Mouse (Mus musculus) cerebellum, postnatal 4 days (tissue): ENCODE data around the gene Tmprss6.

Source experiments
- DNase-seq, 2 experiments: peaks; one replicate each; pipeline ENCODE4 v3.0.0; 2022; ENCODE audit warnings: low spot score in 2 of 2, mixed read lengths in 1 of 2

Gene Tmprss6

DNA sequence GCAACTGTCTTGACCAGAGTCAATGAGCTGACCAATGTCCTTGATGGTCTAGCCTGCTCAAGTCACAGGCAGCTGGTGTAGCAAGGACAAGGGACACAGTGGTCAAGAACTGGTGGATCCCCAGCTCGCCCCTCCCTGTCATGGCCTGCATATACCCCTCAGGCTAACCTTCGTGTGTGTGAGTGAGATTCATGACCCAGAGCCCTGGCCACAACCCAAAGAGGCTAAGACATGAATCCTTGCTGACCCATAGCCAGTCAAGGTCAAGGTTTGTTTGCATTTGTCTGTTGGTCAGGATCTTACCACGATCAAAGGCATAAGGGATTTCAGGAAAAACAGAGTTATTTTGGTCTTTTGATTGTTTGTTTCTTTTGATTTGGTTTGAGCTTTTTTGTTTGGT lies 14.1 kb upstream of the Tmprss6 start:
- DNase-seq: no peak

DNA sequence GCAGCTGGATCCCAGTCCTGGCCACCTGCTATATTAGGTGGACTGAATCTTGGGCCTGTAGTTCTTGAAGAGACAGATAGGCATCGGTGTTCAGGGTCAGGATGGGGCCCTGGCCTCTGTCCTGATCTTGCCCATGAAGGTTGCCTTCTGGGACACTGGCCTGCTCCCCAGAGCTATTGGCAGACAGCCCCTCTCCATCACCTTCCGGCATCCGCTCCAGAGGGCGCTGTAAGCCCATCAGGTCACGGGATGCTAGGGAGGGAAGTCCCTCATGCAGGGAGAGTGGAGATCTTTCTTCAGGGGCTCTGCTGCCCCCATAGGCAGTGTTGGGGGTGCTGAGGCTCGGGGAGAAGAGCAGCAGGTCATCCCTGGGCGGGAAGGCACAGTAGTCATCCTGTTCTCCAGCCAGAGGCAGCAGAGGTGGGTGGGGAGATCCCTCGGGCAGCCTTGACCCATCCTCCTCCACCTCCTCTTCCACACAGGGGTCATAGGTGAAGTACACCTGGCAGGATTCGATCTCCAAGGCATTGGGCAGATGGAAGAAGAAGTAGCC lies 13.1 kb upstream of the Tmprss6 start:
- DNase-seq: no peak

DNA sequence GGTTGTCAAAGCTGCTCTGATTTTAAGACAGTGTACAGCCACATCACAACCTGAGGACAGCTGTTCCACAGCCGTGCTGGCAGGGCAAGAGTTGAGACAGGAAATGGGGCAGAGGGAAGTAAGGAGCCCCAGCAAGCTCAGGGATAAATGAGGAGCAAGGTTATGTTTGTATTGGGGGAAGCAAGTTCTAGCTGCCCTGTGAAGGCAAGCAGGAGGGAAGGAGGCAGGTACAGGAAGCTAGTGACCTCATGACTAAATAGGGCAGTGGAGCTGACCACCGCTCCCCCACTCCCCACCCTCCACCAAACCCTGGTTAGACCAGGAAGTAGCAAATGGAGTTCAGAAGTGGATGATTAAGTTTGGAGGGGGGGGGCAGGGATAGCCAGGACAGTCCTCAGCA lies 12.6 kb upstream of the Tmprss6 start:
- DNase-seq: no peak

DNA sequence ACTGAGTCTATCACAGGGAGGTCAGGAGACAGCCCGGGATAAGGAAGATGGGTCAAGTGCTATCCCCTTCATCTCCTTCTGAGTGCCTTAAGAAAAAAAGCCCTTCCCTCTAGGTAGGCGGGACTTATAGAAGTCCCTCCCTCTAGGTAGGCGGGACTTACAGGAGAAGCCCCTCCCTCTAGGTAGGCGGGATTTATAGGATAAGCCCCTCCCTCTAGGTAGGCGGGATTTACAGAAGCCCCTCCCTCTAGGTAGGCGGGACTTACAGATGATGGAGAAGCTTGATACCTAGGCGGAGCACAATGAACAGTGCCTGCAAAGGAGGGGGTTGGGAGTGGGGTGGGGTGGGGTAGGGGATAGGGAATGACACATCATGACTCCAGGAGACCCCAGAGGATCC lies 11.7 kb upstream of the Tmprss6 start:
- DNase-seq: no peak

DNA sequence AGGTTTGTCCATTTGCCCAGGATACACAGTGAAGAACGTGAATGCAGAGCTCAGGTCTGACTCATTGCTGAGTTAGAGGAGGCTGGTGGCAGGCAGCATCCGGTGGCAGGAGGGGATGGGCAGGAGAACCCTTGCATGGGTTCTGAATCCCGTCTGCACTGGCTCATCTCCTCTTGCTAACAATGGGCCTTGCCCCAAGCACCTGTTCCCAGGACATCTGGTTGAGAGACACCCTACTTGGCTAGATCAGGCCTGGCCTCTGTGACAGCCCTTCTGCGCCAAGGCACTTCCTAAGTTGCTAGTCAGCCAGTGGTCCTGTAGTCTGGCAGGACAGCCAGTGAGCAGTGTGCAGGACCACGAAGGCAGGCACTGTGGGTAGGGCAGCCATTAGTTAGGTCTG lies 11.0 kb upstream of the Tmprss6 start:
- DNase-seq: no peak

DNA sequence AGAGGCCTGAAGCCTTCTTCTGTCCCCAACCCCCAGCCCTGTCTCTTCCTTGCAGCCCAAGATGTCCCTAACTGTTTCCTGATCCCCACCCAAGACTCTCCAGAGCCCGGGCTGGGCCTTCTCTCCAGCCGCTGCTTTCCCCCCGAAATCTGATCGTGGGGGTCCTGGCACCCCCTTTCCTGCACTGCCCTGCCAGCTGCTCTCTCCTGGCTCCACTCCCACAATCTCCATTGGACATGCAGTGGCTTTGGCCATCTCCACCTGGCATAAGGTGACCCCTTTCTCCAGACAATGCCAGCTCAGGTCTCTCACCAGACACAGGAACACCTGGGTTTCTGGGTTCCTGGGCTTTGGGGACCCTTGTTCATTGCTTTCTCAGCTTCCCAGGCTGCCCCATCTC lies 9.6 kb upstream of the Tmprss6 start:
- DNase-seq: no peak

DNA sequence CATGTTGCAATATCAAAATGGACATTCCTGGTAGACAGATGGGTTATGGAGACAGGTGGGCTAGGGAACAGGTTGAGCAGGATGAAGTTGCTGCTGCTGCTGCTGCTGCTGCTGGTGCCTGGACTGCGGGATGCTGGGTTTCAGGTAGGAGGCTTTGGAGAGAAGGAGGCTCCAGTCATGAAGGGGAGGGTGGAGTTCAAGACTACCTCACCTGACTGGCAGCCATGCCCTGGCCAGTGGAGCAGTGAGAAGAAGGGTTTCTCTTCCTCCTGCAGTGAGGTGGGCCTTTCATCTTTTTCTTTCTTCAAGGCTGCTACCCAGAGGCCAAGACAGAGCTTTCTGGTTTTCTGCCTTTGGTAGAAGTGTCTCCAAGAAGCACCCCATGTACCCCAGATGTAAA lies 8.4 kb upstream of the Tmprss6 start:
- no peak for DNase-seq

DNA sequence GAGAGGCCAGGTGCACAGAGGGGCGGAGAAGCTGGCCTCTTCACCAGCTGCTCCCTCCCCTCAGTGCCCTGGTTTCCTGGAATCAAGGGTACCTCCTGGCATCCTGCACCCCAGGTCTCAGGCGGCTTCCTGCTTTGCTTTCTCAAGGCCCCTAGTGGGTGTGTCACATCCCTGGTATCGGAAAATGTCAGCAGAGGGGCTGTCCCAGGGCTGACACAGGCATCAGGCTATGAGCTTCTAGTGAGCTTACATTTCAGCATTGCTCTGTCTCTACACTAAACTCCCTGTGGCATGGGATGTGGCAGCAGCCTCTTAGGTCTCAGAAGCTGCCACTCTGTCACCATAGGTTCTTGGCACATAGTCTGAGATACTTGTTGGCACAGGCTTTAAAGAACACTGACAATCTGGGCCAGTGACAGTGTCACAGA lies 7.2 kb upstream of the Tmprss6 start:
- DNase-seq: no peak

DNA sequence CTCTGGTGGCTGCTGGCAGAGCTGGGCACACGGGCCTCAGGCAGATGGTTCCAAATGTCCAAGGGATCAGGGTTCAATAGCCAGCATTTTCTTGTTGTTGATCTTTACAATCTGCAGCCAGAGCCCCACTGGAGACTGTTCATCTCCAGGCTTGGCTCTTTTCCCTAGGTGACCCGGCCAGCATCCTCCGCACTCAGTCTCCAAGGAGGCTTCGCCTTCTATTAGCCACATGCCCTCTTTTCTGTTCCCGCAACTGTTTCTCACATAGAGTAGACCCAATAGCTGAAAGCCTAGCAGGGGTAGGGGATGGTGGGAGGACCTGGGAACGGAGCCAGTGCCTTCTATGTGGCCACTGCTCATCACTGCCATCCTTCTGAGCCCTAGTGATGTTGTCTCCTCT lies 5.0 kb upstream of the Tmprss6 start:
- no peak for DNase-seq

DNA sequence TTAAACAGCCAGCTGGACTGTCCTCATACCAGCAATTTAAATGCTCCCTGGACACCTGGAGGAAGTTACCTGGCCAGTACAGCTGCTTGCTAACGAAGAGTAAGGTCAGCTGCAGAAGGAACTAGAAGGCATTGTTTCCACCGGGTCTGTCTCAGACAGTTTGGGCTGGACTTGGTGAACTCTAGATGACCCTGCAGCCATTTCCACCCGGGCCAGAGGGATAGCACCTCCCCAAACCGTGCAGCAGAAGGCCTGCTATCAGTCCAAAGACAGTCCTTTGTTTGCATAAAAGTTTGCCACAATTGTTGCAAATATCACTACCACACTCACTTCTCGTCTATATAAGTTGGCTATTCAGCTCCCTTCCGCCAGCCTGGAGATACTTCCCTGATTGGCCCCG lies 3.5 kb upstream of the Tmprss6 start:
- DNase-seq: no peak

DNA sequence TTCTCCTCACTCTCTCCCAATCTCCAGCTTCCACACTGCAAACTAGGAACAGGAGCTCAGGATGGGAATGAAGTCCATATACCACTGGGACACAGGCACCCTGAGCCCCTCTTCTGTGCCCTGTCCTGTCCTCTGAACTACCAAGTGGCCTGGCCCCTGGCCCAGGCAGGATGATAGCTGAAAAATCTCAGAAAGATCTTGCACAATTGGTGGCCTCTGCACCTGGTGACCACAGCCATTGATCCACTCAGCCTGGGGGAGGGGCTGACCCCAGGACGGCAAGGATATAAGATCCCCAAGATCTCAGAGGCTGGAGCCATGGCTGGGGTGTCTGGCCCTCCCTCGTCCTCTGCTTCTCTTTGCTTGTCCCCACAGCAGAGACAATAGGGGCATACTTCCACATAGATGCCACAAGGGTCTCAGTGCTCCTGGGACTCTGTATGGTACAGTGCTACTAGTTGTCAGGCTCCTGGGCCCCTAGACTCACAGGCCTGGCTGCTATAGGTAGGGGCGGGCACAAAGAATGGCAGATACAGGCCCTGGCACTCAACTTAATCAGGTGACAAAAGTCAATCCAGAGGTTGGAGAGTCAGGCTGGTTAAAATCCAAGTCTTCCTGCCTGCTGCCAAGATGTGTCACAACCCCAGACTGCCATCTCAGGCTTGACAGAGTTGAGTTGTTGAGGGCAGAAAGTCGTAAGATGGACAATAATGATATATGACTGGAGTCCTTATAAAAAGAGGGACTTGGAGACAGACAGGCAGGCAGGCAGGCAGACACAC lies 2.3 kb upstream of the Tmprss6 start:
- no peak for DNase-seq

DNA sequence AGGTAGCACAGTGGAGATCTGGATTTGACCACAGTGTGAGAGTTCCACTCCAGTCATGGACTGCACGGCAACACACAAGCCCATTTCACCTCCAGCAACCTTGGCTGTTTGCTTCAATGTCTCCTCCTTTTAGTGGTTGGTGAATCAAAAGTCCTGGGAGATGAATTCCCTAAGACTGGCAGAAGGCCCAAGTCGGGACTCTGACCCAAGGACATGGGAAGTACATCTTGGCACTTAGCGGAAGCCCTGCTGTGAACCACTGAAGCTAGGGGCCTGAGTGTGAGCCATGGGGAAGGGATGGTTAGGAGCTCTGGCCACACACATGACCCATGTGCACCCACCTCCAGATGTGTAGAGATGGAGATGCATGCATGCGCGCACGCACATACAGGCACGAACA lies 864 bp downstream of the Tmprss6 start:
- no peak for DNase-seq

DNA sequence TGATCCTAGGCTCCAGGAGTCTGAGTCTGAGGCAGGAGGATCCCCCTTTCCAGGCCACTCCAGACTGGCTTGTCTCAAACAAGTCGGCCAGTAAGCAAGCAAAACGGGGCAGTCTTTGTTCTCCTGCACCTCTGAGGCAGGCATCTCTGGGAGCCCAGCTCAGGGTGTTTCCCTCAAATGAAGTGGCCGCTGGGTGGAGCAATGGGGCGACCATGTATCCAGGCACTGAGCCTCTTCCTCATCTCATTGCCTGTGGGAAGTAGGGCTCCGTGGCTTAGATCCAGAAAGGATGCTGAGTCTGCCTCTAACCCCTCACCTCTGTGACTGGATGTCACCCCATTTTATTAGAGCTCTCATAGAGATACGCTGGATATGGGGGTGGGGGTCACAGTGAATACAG lies 1.6 kb downstream of the Tmprss6 start:
- DNase-seq: no peak

DNA sequence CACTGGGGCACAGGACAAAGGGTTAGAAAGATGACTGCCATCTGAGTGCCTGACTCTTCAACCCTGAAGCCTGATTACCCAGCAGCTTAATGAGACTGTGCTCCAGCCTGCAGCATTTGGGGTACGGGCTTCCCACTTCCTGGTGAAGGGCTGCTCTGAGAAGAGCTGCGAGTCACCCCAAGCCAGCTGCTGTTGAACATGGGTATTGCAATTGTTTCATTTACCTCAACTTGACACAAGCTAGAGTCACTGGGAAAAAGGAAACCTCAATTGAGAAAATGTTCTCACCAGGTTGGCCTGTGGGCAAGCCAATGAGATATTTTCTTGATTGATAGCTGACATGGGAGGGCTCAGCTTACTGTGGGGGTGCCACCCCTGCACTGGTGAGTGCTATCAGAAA lies 5.5 kb downstream of the Tmprss6 start:
- DNase-seq: no peak

DNA sequence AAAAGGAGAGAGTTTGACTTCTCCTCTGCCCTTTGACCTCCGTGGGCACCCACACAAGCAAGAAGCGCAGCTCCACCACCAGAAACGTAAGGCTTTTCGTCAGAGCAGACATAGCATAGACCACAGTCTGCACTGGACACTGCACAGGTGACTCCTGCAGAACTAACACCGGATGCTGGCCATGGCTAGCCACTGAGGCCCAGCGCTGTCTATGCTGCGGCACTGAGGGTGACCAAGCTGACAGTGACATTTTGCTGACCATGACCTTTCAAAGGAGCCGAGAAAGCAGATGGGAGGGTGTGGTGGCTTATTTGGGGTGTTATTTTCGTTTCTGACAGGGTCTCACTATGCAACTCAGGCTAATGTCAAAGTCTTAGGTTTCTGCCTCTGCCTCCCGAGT lies 11.2 kb downstream of the Tmprss6 start:
- no peak for DNase-seq

DNA sequence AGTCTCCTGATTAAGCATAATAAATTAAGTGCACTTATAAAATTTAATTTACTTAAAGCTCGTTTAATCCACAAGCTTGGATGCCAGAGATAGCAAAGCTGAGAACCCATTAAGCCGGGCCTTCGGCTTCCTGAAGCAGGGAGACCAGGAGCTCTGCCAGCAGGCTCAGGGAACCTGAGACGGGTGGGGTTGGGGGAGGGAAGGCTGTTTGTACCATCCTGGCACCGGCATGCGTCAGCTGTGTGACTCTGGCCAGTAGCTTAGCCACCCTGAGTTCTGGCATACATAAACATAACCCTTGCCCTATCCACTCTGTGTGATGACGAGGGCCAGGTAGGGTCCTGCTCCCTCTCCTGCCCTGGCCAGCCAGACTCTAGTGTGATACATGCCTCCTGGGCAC lies 12.4 kb downstream of the Tmprss6 start:
- DNase-seq: no peak

DNA sequence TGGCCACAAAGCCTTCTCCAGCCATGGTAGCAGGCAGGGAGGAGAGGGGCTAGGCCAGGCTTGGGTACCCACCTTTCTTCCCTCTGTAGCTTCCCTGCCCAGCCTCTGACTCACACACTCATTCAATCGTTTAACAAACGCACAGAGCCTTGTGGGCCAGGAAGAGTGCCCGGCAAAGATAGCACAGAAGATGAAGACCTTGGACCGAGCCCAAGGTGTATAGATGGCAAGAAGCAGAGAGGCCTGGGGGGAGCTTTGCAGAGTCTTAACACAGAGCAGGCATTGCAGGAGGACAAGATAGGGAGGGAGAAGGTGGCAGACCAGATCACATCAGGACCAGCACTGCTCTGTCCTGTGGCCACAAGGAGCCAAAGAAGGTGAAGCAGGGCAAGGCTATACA lies 13.3 kb downstream of the Tmprss6 start:
- no peak for DNase-seq

DNA sequence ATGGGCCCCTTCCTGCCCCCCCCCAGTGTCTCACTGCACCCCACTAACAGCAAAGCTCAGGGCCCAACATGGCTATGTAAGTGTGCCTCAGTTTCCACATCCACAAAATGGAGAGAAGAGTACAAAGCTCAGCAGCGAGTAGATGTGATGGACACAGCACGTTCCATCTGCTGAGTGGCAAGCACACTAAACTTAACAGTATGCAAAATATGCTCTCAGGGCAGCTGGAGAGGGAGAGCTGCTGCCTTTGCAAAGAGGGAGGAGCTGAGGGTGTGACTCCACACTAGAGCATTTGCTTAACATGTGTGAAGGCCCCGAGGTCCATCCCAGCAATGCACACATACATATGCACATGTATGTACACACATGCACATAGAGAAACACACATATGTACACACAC lies 15.5 kb downstream of the Tmprss6 start:
- no peak for DNase-seq

DNA sequence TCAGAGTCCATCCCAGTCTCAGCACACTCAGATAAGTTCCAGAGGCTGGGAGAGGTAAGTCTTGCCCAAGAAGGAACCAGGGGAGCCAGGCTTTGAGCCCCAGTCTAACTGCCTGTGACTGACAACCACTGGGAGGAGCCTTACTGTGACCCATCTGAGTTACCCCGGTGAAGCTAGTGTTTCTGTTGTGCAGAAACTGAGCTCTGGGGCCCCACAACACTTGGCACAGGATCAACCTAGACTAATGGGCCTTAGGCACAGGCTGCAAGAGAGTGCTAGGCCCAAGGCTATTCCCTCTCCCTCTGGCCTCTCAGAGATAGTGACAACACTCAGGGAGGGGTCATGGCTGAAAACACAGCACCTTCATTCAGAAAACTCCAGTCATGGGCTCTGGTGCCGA lies 17.2 kb downstream of the Tmprss6 start:
- no peak for DNase-seq

DNA sequence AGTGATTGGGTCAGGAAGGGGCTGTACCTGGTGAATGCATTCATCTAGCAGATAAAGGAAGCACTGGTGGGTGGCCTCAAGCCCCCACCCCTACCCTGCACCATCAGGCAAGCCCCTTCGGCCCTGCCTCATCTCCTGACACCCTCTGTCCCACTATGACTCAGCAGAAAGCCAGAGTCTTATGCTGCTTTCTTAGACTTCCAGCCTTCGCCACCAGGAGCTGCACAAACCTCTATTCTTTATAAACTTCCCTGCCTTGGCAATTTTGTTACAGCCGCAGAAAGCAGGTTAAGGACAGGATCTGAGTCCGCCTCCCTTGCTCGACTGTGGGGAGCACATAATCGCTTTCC lies 18.0 kb downstream of the Tmprss6 start:
- DNase-seq: no peak

DNA sequence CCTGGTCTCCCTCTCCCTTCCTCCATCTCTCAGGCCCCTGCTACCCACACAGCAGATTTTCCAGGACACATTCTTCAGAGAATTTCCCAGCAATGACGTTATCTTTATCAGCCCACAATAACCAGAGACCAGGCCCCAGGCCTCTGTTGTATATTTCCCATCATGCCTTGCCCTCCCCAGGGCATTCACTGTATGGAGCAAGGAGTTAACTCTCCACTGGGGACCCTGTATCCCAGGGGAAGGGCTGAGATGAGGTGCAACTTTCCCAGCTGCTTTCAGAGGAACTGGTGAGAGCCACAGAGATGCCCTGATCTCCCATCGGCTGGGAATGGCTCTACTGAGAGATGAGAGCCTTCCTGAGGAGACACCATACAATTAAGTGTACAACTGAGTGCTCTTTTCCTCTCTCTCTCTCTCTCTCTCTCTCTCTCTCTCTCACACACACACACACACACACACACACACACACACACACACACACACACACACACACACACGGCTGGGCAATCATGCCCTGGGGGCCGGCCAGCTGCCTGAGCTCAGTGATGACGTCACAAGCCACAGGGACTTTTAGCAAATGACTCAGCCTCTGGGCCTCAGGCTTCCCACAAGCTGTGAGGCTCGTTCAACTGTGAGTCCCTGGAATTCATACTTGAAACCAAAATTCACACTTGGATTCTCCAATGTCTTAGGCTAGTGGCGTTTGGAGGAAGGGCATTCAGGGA lies 18.6 kb downstream of the Tmprss6 start:
- DNase-seq: no peak

DNA sequence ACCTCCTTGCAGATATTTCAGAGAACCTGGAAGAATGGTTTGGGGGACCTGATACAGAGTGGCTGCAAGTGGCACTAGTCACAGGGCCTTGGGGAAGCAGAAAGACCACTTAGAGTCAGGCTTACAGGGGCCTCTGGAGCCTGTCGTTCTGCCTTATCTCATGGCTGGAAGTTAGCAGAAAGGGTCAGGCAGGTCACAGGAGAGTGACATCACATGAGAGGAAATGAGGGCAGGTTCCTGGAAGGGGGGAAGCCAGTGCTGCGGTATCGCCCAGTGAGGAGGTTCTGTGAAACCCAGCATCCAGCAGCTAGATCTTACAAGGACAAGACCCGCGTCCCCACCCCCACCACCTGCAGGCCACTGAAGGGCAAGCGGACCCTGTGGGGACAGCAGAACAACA lies 19.3 kb downstream of the Tmprss6 start:
- no peak for DNase-seq
